Mouse (Mus musculus): ENCODE measurements around the gene Lin37. TPM values are rescaled to one million over a fixed set of nuclear protein-coding genes. Genes with fewer than 3 reads are reported as not detected.

Lin37 gene
- polyA plus RNA-seq, 1 experiment from 2014 or later, result 49.2 TPM

DNA sequence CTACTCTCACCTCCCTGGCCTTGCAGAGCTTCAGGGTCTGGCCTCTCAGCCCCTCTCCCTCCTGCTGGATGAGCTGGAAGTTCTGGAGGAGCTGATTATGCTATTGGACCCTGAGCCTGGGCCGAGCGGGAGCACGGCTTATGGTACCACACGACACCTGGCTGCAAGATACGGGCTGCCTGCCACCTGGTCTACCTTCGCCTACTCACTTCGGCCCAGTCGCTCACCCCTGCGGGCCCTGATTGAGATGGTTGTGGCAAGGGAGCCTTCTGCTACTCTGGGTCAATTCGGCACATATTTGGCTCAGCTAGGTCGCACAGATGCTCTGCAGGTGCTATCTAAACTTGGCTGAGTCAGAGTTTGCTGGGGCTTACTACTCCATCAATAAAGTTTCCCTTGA lies 7.9 kb upstream of the Lin37 start:
- no peak for DNase-seq (ENCODE audit: low spot score)
- Histone ChIP-seq H3K4me3 (replicated peaks; ENCODE audit: low read length) (no peak overlapping the region), H3K4me1 (replicated peaks; ENCODE audit: control insufficient read depth, insufficient read depth, low read length) (peaks cover 8% of the 10 kb centered on the region), H3K4me2 (replicated peaks) (no peak overlapping the region), H3K27ac (no peak overlapping the region), H3K9me3 (ENCODE audit: control insufficient read depth, low read length) (no peaks in the 10 kb centered on the region), H3K36me3 (replicated peaks; ENCODE audit: control insufficient read depth, insufficient read depth) (peaks cover 75% of the 10 kb centered on the region), H3K27me3 (ENCODE audit: control insufficient read depth, insufficient read depth, low read length) (no peaks in the 10 kb centered on the region), H3K9ac (no peak overlapping the region)
- no peak for ATAC-seq (ENCODE audit: low FRiP score)
- WGBS, result 93% methylated on average over 11 of the region's 11 CpGs

DNA sequence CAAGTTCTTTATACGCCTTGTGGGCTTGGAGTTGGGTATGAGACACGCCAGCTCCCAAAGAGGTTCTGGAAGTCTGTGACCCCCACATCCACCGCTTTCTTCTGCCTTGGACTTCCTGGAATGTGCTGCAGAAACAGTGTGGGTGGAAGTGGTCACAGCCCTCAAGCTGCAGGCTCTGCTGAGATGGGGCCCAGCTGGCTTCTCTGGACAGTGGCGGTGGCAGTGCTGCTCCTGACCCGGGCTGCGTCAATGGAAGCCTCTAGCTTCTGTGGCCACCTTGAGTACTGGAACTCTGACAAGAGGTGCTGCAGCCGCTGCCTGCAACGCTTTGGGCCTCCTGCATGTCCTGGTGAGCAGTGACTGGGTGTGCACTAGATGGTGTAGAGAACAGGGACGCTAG lies 6.4 kb upstream of the Lin37 start:
- Histone ChIP-seq H3K9ac (no peak overlapping the region), H3K4me2 (replicated peaks) (no peak overlapping the region), H3K4me3 (replicated peaks; ENCODE audit: low read length) (no peak overlapping the region), H3K27me3 (ENCODE audit: control insufficient read depth, insufficient read depth, low read length) (no peaks in the 10 kb centered on the region), H3K27ac (no peak overlapping the region), H3K9me3 (ENCODE audit: control insufficient read depth, low read length) (no peaks in the 10 kb centered on the region), H3K36me3 (replicated peaks; ENCODE audit: control insufficient read depth, insufficient read depth) (peaks cover 60% of the 10 kb centered on the region), H3K4me1 (replicated peaks; ENCODE audit: control insufficient read depth, insufficient read depth, low read length) (peaks cover 12% of the 10 kb centered on the region)
- ATAC-seq (ENCODE audit: low FRiP score) (no peak), DNase-seq (ENCODE audit: low spot score) (no peak)
- WGBS, result 91% methylated on average over 9 of the region's 9 CpGs

DNA sequence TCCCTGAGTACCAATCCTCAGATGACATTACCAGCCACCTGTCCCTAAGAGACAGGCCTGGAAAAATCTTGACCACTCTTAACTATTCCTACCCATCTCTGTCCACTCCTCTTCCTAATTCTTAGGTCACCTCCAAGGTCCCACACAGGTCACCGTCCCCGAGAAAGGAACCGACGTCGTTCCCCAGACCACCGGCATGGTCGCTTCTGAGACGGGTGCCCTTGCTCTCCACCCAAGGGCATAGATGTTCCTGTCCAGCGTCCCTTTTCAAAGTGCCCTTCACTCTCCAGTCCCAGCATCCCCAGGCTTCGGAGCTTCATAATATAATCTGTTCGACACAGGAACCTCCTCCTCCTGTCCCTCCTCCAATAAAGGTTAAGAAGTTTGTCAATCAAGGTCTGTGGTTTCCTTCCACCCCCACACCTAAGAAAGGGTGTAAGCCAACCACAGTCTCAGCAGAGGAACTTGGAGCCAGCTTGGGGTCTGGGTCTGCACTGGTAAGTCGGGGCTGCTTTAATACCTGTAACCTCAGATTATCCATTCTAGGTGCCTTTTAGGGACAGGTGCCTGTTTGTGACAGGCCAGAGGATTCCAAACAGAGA lies 5.4 kb upstream of the Lin37 start, which contains the start of gene Igflr1:
TSS of gene Igflr1 (plus strand) at position 458 of the 602 bp plus-strand sequence.
- DNase-seq (ENCODE audit: low spot score) (no peak), ATAC-seq (ENCODE audit: low FRiP score) (no peak)
- Histone ChIP-seq H3K4me3 (replicated peaks; ENCODE audit: low read length) (peak within 1 kb of the TSS; percentile 68), H3K4me2 (replicated peaks) (no peak within 1 kb of the TSS), H3K9ac (peak within 1 kb of the TSS; percentile 76; the same call in 1 of the 2 replicates), H3K36me3 (replicated peaks; ENCODE audit: control insufficient read depth, insufficient read depth) (peaks cover 50% of the 10 kb centered on the region), H3K4me1 (replicated peaks; ENCODE audit: control insufficient read depth, insufficient read depth, low read length) (peaks cover 12% of the 10 kb centered on the region), H3K27me3 (ENCODE audit: control insufficient read depth, insufficient read depth, low read length) (no peaks in the 10 kb centered on the region), H3K9me3 (ENCODE audit: control insufficient read depth, low read length) (no peaks in the 10 kb centered on the region), H3K27ac (no peak within 1 kb of the TSS)
- 95% methylated on average over 12 of the region's 12 CpGs for WGBS

DNA sequence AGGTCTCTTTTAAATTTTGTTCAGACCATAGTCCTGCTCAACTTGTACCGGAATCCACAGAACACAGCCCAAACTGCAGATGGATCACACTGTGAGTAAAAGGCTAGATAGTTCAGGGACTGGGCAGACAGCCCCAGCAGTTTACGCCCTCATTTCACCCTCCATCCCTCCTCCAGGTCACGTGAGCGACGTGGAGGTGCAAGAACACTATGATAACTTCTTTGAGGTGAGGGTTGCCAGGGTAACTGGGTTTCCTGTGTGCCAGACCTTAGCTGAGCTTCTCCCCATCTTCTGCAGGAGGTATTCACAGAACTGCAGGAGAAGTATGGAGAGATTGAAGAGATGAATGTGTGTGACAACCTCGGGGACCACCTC lies 4.3 kb upstream of the Lin37 start:
- Histone ChIP-seq H3K4me3 (replicated peaks; ENCODE audit: low read length) (peak overlapping the region; percentile 68), H3K9me3 (ENCODE audit: control insufficient read depth, low read length) (no peaks in the 10 kb centered on the region), H3K27ac (peak overlapping the region; percentile 92; the same call in 1 of the 2 replicates), H3K36me3 (replicated peaks; ENCODE audit: control insufficient read depth, insufficient read depth) (peaks cover 38% of the 10 kb centered on the region), H3K9ac (peak overlapping the region; percentile 76), H3K4me1 (replicated peaks; ENCODE audit: control insufficient read depth, insufficient read depth, low read length) (peaks cover 18% of the 10 kb centered on the region), H3K27me3 (ENCODE audit: control insufficient read depth, insufficient read depth, low read length) (no peaks in the 10 kb centered on the region), H3K4me2 (replicated peaks) (peak overlapping the region; percentile 62)
- WGBS, result 29% methylated on average over 6 of the region's 6 CpGs
- no peak for DNase-seq (ENCODE audit: low spot score)
- no peak for ATAC-seq (ENCODE audit: low FRiP score)

DNA sequence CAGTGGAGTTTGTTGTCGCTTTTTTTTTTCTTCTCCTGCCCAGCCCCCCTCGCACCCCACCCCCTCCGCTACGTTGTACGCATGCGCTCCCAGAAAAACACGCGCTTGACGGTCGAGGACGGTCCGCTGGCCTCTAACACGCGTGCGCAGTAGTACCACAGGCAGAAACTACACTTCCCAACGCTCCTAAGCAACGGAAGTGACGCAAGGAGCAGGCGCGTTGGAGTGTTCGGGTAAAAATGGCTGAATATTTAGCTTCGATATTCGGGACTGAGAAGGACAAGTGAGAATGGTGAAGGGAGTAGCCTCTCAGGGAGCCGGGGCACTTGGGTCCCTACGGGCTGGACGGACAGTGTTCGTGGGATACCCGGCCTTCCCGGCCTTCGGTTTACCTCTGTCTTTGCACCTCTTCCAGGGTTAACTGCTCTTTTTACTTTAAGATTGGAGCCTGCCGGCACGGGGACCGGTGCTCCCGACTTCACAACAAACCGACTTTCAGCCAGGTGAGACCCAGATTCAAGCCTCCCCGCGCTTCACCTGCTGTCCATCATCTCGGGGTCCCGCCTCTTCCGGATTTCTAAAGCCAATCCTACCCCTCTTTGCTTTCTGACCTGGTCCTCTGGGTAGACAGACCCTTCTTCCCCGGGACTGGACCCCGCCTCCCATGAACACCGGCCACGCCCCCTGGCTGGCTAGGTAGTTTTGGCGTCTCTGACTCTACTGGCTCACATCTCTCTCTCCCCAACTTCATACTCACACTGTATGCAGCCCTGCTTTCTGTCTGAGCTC lies 3.7 kb upstream of the Lin37 start, which contains the start of the genes U2af1l4, Gm49396 and Psenen:
TSS of gene U2af1l4 (plus strand) at position 185 of the 789 bp plus-strand sequence.
TSS of gene Gm49396 (plus strand) at position 228 of the 789 bp plus-strand sequence.
TSS of gene Psenen (minus strand) at position 511 of the 789 bp plus-strand sequence.
- peak within 1 kb of the TSS; percentile 76 for H3K9ac ChIP-seq
- ATAC-seq (ENCODE audit: low FRiP score) (peak; percentile 85), DNase-seq (ENCODE audit: low spot score) (peak; percentile 99)
- H3K36me3 ChIP-seq (replicated peaks; ENCODE audit: control insufficient read depth, insufficient read depth), result peaks cover 33% of the 10 kb centered on the region
- H3K4me2 ChIP-seq (replicated peaks), result peak within 1 kb of the TSS; percentile 62
- under 1% methylated on average over 45 of the region's 45 CpGs for WGBS
- peak within 1 kb of the TSS; percentile 92 for H3K27ac ChIP-seq
- peak within 1 kb of the TSS; percentile 68 for H3K4me3 ChIP-seq (replicated peaks; ENCODE audit: low read length)
- H3K9me3 ChIP-seq (ENCODE audit: control insufficient read depth, low read length), result no peaks in the 10 kb centered on the region
- H3K27me3 ChIP-seq (ENCODE audit: control insufficient read depth, insufficient read depth, low read length), result no peaks in the 10 kb centered on the region
- peaks cover 24% of the 10 kb centered on the region for H3K4me1 ChIP-seq (replicated peaks; ENCODE audit: control insufficient read depth, insufficient read depth, low read length)

DNA sequence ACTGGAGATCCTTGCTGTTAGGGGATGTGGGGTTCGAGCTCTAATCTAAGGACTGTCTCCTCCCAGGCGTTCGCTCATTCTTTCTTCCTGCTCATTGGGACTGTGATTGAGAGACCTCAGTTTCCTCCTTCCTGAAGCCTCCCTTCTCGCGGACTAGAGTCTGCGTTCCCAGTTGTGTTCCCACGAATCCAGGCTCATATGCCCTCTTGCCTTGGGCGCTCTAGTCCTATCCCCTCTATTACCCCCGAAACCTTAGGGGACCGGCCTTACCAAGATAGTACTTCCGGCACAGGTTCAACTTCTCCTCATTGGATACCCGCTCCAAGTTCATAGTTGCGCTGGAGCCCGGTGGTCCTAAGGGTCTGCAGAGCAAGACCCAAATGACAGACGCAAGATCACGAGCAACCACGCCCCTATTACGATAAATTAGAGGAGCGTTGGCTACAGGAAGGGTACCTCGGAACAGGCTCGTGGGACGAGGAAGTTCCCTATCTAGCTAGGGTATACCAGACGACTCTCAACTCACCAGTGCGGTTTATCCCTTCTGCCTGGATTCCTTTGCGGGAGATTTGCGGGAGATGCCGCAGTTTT lies 3.0 kb upstream of the Lin37 start:
- Histone ChIP-seq H3K27ac (peak overlapping the region; percentile 58), H3K4me2 (replicated peaks) (peak overlapping the region; percentile 62), H3K4me3 (replicated peaks; ENCODE audit: low read length) (peak overlapping the region; percentile 68), H3K9ac (peak overlapping the region; percentile 76), H3K36me3 (replicated peaks; ENCODE audit: control insufficient read depth, insufficient read depth) (peaks cover 27% of the 10 kb centered on the region), H3K9me3 (ENCODE audit: control insufficient read depth, low read length) (no peaks in the 10 kb centered on the region), H3K4me1 (replicated peaks; ENCODE audit: control insufficient read depth, insufficient read depth, low read length) (peaks cover 27% of the 10 kb centered on the region), H3K27me3 (ENCODE audit: control insufficient read depth, insufficient read depth, low read length) (no peaks in the 10 kb centered on the region)
- ATAC-seq (ENCODE audit: low FRiP score) (peak; percentile 10; the same call in 1 of the 2 replicates), DNase-seq (ENCODE audit: low spot score) (no peak)
- WGBS, result 2% methylated on average over 27 of the region's 27 CpGs

DNA sequence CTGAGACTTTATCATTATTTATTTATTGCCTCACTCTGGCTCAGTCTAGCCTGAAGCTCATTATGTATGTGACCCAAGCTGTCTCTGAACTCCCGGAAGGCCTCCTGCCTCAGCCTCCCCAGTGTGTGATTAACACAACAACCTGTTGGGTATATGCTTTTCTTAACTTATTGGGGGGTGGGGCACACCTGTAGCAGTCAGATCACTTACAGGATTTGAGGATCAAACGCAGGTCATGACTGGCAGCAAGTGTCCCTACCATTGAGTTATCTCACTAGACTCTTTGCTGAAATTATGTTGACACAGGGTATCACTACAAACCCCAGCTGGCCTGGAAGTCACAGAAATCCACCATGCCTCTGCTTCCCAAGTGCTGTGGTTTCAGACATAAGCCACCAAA lies 658 bp upstream of the Lin37 start:
- H3K4me1 ChIP-seq (replicated peaks; ENCODE audit: control insufficient read depth, insufficient read depth, low read length), result peaks cover 27% of the 10 kb centered on the region
- no peaks in the 10 kb centered on the region for H3K9me3 ChIP-seq (ENCODE audit: control insufficient read depth, low read length)
- H3K9ac ChIP-seq, result no peak overlapping the region
- DNase-seq (ENCODE audit: low spot score), result no peak
- peak overlapping the region; percentile 62; the same call in 1 of the 2 replicates for H3K4me3 ChIP-seq (replicated peaks; ENCODE audit: low read length)
- no peak for ATAC-seq (ENCODE audit: low FRiP score)
- 64% methylated on average over 2 of the region's 2 CpGs for WGBS
- no peaks in the 10 kb centered on the region for H3K27me3 ChIP-seq (ENCODE audit: control insufficient read depth, insufficient read depth, low read length)
- peaks cover 25% of the 10 kb centered on the region for H3K36me3 ChIP-seq (replicated peaks; ENCODE audit: control insufficient read depth, insufficient read depth)
- peak overlapping the region; percentile 99; the same call in 1 of the 2 replicates for H3K4me2 ChIP-seq (replicated peaks)
- peak overlapping the region; percentile 65 for H3K27ac ChIP-seq

DNA sequence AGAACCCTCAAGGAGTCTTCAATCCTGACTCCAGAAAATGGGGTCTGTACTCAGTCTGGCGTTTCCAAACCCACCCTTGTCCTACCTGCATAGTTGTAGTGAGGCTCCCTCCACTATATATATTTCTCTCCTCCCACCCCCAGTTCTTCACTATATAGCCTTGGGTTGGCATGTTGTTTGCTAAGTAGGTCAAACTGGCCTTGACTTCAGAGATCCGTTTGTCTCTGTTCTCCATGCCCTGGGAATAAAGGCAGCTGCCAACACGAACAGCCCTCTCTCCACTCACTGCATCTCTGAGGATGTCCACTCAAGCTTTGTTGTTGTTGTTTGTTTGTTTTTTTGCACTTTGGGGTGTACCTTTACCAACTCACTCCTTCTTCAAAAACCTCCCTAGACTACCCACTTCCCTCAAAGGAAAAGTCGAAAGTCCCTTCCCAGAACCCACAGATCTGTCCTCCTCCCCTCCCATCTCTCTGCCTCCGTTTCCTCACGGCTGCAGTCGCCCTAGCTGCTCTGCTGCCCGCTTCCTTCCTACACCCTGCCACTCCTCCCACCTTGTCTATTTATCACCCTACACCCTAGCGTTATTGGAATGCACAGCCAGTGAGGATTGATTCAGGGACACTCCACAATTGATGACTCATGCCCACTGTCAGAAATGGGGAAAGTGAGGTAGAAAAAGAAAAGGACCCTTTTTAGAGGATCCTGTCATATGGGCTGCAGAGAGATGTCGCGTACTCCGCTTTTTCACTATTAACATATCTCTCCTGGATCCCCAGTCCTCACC lies 789 bp downstream of the Lin37 start:
- no peaks in the 10 kb centered on the region for H3K9me3 ChIP-seq (ENCODE audit: control insufficient read depth, low read length)
- peaks cover 6% of the 10 kb centered on the region; the same call in 1 of the 2 replicates for H3K27me3 ChIP-seq (ENCODE audit: control insufficient read depth, insufficient read depth, low read length)
- ATAC-seq (ENCODE audit: low FRiP score) (no peak; the same call in 1 of the 2 replicates), DNase-seq (ENCODE audit: low spot score) (no peak)
- H3K36me3 ChIP-seq (replicated peaks; ENCODE audit: control insufficient read depth, insufficient read depth), result peaks cover 30% of the 10 kb centered on the region
- WGBS, result 16% methylated on average over 12 of the region's 12 CpGs
- H3K4me1 ChIP-seq (replicated peaks; ENCODE audit: control insufficient read depth, insufficient read depth, low read length), result peaks cover 21% of the 10 kb centered on the region
- peak overlapping the region; percentile 99 for H3K4me2 ChIP-seq (replicated peaks)
- peak overlapping the region; percentile 61; the same call in 1 of the 2 replicates for H3K27ac ChIP-seq
- H3K9ac ChIP-seq, result peak overlapping the region; percentile 82
- peak overlapping the region; percentile 62 for H3K4me3 ChIP-seq (replicated peaks; ENCODE audit: low read length)

Data from hindbrain, embryonic 14.5 days (tissue).